Mouse (Mus musculus): ENCODE measurements around the gene D6Ertd527e. TPM values are rescaled to one million over a fixed set of nuclear protein-coding genes. Genes with fewer than 3 reads are reported as not detected.

D6Ertd527e gene
- polyA plus RNA-seq, 1 experiment from 2014 or later, result 0.42 TPM

GRCm38 (mm10) chr6:87153836-87154235 lies 49.3 kb downstream of the D6Ertd527e start:
- Histone ChIP-seq H3K4me2 (no peak overlapping the region), H3K9me3 (no peaks in the 10 kb centered on the region), H3K4me3 (no peak overlapping the region), H3K36me3 (0 out of 2 replicates have a peak, but pooled peaks cover 8% of the 10 kb centered on the region), H3K27ac (no peak overlapping the region), H3K4me1 (peaks cover 4% of the 10 kb centered on the region; the same call in 1 of the 2 replicates), H3K27me3 (no peaks in the 10 kb centered on the region), H3K9ac (no peak overlapping the region)
- ATAC-seq (ENCODE audit: borderline replicate concordance, extremely low read depth, low FRiP score, low TSS enrichment), result no peak
- WGBS, result 86% methylated on average over 3 of the region's 3 CpGs

GRCm38 (mm10) chr6:87158062-87158623 lies 53.6 kb downstream of the D6Ertd527e start:
- H3K27me3 ChIP-seq, result no peaks in the 10 kb centered on the region
- 84% methylated on average over 7 of the region's 7 CpGs for WGBS
- H3K9me3 ChIP-seq, result no peaks in the 10 kb centered on the region
- H3K27ac ChIP-seq, result no peak overlapping the region
- ATAC-seq (ENCODE audit: borderline replicate concordance, extremely low read depth, low FRiP score, low TSS enrichment), result no peak
- H3K4me3 ChIP-seq, result no peak overlapping the region
- no peak overlapping the region for H3K4me2 ChIP-seq
- no peak overlapping the region for H3K9ac ChIP-seq
- peaks cover 10% of the 10 kb centered on the region; the same call in 1 of the 2 replicates for H3K4me1 ChIP-seq
- peaks cover 16% of the 10 kb centered on the region; the same call in 1 of the 2 replicates for H3K36me3 ChIP-seq

GRCm38 (mm10) chr6:87160196-87160595 lies 55.6 kb downstream of the D6Ertd527e start:
- no peak overlapping the region for H3K4me2 ChIP-seq
- no peaks in the 10 kb centered on the region for H3K27me3 ChIP-seq
- H3K27ac ChIP-seq, result no peak overlapping the region
- no peak overlapping the region for H3K9ac ChIP-seq
- 88% methylated on average over 5 of the region's 5 CpGs for WGBS
- ATAC-seq (ENCODE audit: borderline replicate concordance, extremely low read depth, low FRiP score, low TSS enrichment), result no peak
- peaks cover 10% of the 10 kb centered on the region; the same call in 1 of the 2 replicates for H3K4me1 ChIP-seq
- H3K4me3 ChIP-seq, result no peak overlapping the region
- no peaks in the 10 kb centered on the region for H3K9me3 ChIP-seq
- H3K36me3 ChIP-seq, result peaks cover 21% of the 10 kb centered on the region; the same call in 1 of the 2 replicates

GRCm38 (mm10) chr6:87161391-87162263 lies 57.1 kb downstream of the D6Ertd527e start:
- no peak overlapping the region for H3K4me3 ChIP-seq

More at GRCm38 (mm10) chr6:87161391-87162263, 57.1 kb downstream of the D6Ertd527e start:
- H3K27ac ChIP-seq, result peak overlapping the region; percentile 37; the same call in 1 of the 2 replicates
- peak; percentile 63; the same call in 1 of the 2 replicates for ATAC-seq (ENCODE audit: borderline replicate concordance, extremely low read depth, low FRiP score, low TSS enrichment)
- 46% methylated on average over 12 of the region's 12 CpGs for WGBS
- peaks cover 10% of the 10 kb centered on the region; the same call in 1 of the 2 replicates for H3K4me1 ChIP-seq
- H3K4me2 ChIP-seq, result no peak overlapping the region
- H3K9me3 ChIP-seq, result no peaks in the 10 kb centered on the region
- H3K9ac ChIP-seq, result no peak overlapping the region
- no peaks in the 10 kb centered on the region for H3K27me3 ChIP-seq
- H3K36me3 ChIP-seq, result peaks cover 25% of the 10 kb centered on the region

Other genes starting within 250 kb of the D6Ertd527e start
- gene Nfu1, start 95.5 kb upstream of the D6Ertd527e start, polyA plus RNA-seq (2015; fragmentation: Nextera tagmentation; extraction: Ambion mirVana), result 86.0 and 88.3 TPM in 2 replicates
- 20.5 and 20.9 TPM in 2 replicates for gene Gfpt1, start 61.9 kb upstream of the D6Ertd527e start, polyA plus RNA-seq (2015; fragmentation: Nextera tagmentation; extraction: Ambion mirVana)
- gene Antxr1, start 231.1 kb downstream of the D6Ertd527e start, polyA plus RNA-seq (2015; fragmentation: Nextera tagmentation; extraction: Ambion mirVana), result 12.0 and 13.6 TPM in 2 replicates
- not detected in 2 replicates for gene Gkn1, start 246.2 kb downstream of the D6Ertd527e start, polyA plus RNA-seq (2015; fragmentation: Nextera tagmentation; extraction: Ambion mirVana)